Mouse (Mus musculus): ENCODE measurements around the gene Tmem45a. TPM values are rescaled to one million over a fixed set of nuclear protein-coding genes. Genes with fewer than 3 reads are reported as not detected.

Gene Tmem45a
- polyA plus RNA-seq, 1 experiment from 2014 or later = 22.5 TPM

DNA sequence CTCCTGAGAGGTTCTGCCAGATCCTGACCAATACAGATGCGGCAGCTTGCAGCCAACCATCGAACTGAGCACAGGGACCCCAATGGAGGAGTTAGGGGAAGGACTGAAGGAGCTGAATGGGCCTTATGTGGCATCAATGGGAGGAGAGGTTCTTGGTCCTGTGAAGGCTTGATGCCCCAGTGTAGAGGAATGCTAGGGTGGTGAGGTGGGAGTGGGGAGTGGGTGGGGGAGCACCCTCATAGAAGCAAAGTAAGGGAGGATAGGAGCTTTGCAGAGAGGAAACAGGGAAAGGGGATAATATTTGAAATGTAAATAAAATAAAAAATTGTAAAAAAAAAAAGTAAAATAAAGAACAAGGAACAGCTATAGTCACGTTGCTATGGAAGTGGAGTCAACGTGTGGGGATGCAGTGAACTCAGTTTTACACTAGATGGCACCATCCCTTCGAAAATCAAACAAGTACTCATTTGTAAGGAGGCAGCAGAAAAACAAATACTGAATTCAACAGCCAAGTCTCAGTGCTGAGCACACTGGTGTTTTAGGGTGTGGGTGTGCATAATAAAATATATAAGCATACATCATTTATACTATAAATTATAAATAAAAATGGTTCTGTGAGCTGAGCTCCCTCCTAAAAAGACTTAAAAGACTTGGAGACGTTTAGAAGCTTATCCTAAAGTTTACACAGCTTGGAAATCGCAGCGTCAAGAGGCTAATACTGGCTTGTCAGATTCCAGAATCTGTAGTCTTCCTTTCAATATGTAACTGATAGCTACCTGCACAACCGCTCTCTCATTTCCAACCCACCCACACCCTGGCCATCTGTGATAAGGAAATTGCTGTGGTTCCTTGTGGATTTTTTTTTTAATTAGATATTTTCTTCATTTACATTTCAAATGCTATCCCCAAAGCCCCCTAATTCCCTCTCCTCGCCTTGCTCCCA lies 114.5 kb downstream of the Tmem45a start:
- ATAC-seq (ENCODE audit: low FRiP score, low TSS enrichment) = peak; percentile 68
- Histone ChIP-seq H3K4me1 (ENCODE audit: control insufficient read depth, insufficient read depth, low read length) (no peaks in the 10 kb centered on the region), H3K4me3 (ENCODE audit: low read length) (no peak overlapping the region), H3K27me3 (ENCODE audit: control insufficient read depth, insufficient read depth, low read length) (no peaks in the 10 kb centered on the region), H3K4me2 (replicated peaks; ENCODE audit: low read depth, low read length) (no peak overlapping the region), H3K9me3 (ENCODE audit: control insufficient read depth, low read length) (no peaks in the 10 kb centered on the region), H3K9ac (ENCODE audit: low read depth, low read length) (no peak overlapping the region), H3K27ac (ENCODE audit: low read depth, low read length) (no peak overlapping the region), H3K36me3 (ENCODE audit: control insufficient read depth, insufficient read depth, low read length) (no peaks in the 10 kb centered on the region)
- WGBS = 48% methylated on average over 10 of the region's 10 CpGs

Other genes starting within 250 kb of the Tmem45a start
- 160 and 166 TPM in 2 replicates for gene Tfg, start 168.7 kb downstream of the Tmem45a start, polyA plus RNA-seq (2014; fragmentation: Nextera tagmentation; extraction: Ambion mirVana)
- not detected in 2 replicates for gene Adgrg7, start 90.3 kb downstream of the Tmem45a start, polyA plus RNA-seq (2014; fragmentation: Nextera tagmentation; extraction: Ambion mirVana)
- gene Lnp1, start 41.9 kb upstream of the Tmem45a start, polyA plus RNA-seq (2014; fragmentation: Nextera tagmentation; extraction: Ambion mirVana) = not detected in 2 replicates
- 0.19 TPM in 1 of 2 replicates, not detected in the other for gene Tmem45a2, start 185.2 kb upstream of the Tmem45a start, polyA plus RNA-seq (2014; fragmentation: Nextera tagmentation; extraction: Ambion mirVana)
- gene Tomm70a, start 235.5 kb upstream of the Tmem45a start, polyA plus RNA-seq (2014; fragmentation: Nextera tagmentation; extraction: Ambion mirVana) = 47.0 and 63.7 TPM in 2 replicates